Mouse (Mus musculus) spleen, postnatal 4 days (tissue): ENCODE data around the gene Akap8.

Source experiments
- DNase-seq, 2 experiments: peaks; one replicate each; pipeline ENCODE4 v3.0.0; 2022; ENCODE audit warnings: low spot score in 2 of 2

Akap8 gene

GRCm38 (mm10) chr17:32349037-32349732 is 28.1 kb upstream of the Akap8 start:
- DNase-seq = peak in 1 of 2 experiments; percentile 67

GRCm38 (mm10) chr17:32348406-32348805 is 27.4 kb upstream of the Akap8 start:
- no peak for DNase-seq

GRCm38 (mm10) chr17:32341102-32341501 is 20.1 kb upstream of the Akap8 start:
- DNase-seq = no peak

- no peak for DNase-seq
Observed at GRCm38 (mm10) chr17:32340110-32340509, 19.1 kb upstream of the Akap8 start.

GRCm38 (mm10) chr17:32335869-32336268 is 14.8 kb upstream of the Akap8 start:
- DNase-seq = no peak

- DNase-seq = no peak
Observed at GRCm38 (mm10) chr17:32334921-32335320, 13.9 kb upstream of the Akap8 start.

- no peak for DNase-seq
Observed at GRCm38 (mm10) chr17:32333675-32334303, 12.8 kb upstream of the Akap8 start.

GRCm38 (mm10) chr17:32327501-32327900 is 6.5 kb upstream of the Akap8 start:
- no peak for DNase-seq

GRCm38 (mm10) chr17:32322809-32323208 is 1.8 kb upstream of the Akap8 start:
- no peak for DNase-seq

- no peak for DNase-seq
Observed at GRCm38 (mm10) chr17:32321836-32322235, 798 bp upstream of the Akap8 start.

GRCm38 (mm10) chr17:32321390-32321734 is 324 bp upstream of the Akap8 start:
- no peak for DNase-seq

GRCm38 (mm10) chr17:32319950-32320349 is 1.1 kb downstream of the Akap8 start:
- no peak for DNase-seq

GRCm38 (mm10) chr17:32317708-32318107 is 3.3 kb downstream of the Akap8 start:
- DNase-seq = no peak

GRCm38 (mm10) chr17:32317032-32317431 is 4.0 kb downstream of the Akap8 start:
- no peak for DNase-seq

- DNase-seq = no peak
Observed at GRCm38 (mm10) chr17:32315560-32315959, 5.5 kb downstream of the Akap8 start.

- DNase-seq = no peak
Observed at GRCm38 (mm10) chr17:32313892-32314291, 7.1 kb downstream of the Akap8 start.

GRCm38 (mm10) chr17:32312801-32313200 is 8.2 kb downstream of the Akap8 start:
- no peak for DNase-seq

- no peak for DNase-seq
Observed at GRCm38 (mm10) chr17:32307963-32308362, 13.1 kb downstream of the Akap8 start.

- DNase-seq = no peak
Observed at GRCm38 (mm10) chr17:32298125-32298524, 22.9 kb downstream of the Akap8 start.

- DNase-seq = no peak
Observed at GRCm38 (mm10) chr17:32295901-32296300, 25.1 kb downstream of the Akap8 start.

GRCm38 (mm10) chr17:32295160-32295559 is 25.9 kb downstream of the Akap8 start:
- DNase-seq = no peak

- no peak for DNase-seq
Observed at GRCm38 (mm10) chr17:32285138-32285670, 35.8 kb downstream of the Akap8 start.
